Mouse (Mus musculus): ENCODE measurements around the gene Epn1.
"Not testable (repeated sequence)": the region's sequence is repeated elsewhere in the genome, so short reads cannot be mapped to it uniquely, and the experiment has no call there.

Epn1 gene

GRCm38 (mm10) chr7:5057804-5058203, 22.2 kb upstream of the Epn1 start:
- DNase-seq (ENCODE audit: extremely low read depth, insufficient read length, low spot score) = no peak

- DNase-seq (ENCODE audit: extremely low read depth, insufficient read length, low spot score) = no peak
Measured at GRCm38 (mm10) chr7:5058631-5059030, 21.4 kb upstream of the Epn1 start.

GRCm38 (mm10) chr7:5059421-5059820, 20.6 kb upstream of the Epn1 start:
- DNase-seq (ENCODE audit: extremely low read depth, insufficient read length, low spot score) = no peak

- peak; percentile 83 for DNase-seq (ENCODE audit: extremely low read depth, insufficient read length, low spot score)
Measured at GRCm38 (mm10) chr7:5060239-5060731, 19.8 kb upstream of the Epn1 start.

- DNase-seq (ENCODE audit: extremely low read depth, insufficient read length, low spot score) = peak; percentile 94
Measured at GRCm38 (mm10) chr7:5060944-5061773, 18.9 kb upstream of the Epn1 start.

GRCm38 (mm10) chr7:5061774-5062359, 18.2 kb upstream of the Epn1 start, which contains the start of gene U2af2:
Gene U2af2 (plus strand): TSS chr7:5062143.
- DNase-seq (ENCODE audit: extremely low read depth, insufficient read length, low spot score) = peak; percentile 92

- peak; percentile 90 for DNase-seq (ENCODE audit: extremely low read depth, insufficient read length, low spot score)
Measured at GRCm38 (mm10) chr7:5062360-5063001, 17.6 kb upstream of the Epn1 start.

- DNase-seq (ENCODE audit: extremely low read depth, insufficient read length, low spot score) = no peak
Measured at GRCm38 (mm10) chr7:5064886-5065285, 15.1 kb upstream of the Epn1 start.

GRCm38 (mm10) chr7:5073586-5073985, 6.4 kb upstream of the Epn1 start:
- no peak for DNase-seq (ENCODE audit: extremely low read depth, insufficient read length, low spot score)

GRCm38 (mm10) chr7:5074984-5075383, 5.1 kb upstream of the Epn1 start:
- DNase-seq (ENCODE audit: extremely low read depth, insufficient read length, low spot score) = no peak

GRCm38 (mm10) chr7:5076931-5077330, 3.1 kb upstream of the Epn1 start:
- DNase-seq (ENCODE audit: extremely low read depth, insufficient read length, low spot score) = no peak

GRCm38 (mm10) chr7:5079365-5080009, 548 bp upstream of the Epn1 start:
- not testable (repeated sequence) for DNase-seq (ENCODE audit: extremely low read depth, insufficient read length, low spot score)

- no peak for DNase-seq (ENCODE audit: extremely low read depth, insufficient read length, low spot score)
Measured at GRCm38 (mm10) chr7:5080815-5081214, 780 bp downstream of the Epn1 start.

- no peak for DNase-seq (ENCODE audit: extremely low read depth, insufficient read length, low spot score)
Measured at GRCm38 (mm10) chr7:5081241-5081640, 1.2 kb downstream of the Epn1 start.

- DNase-seq (ENCODE audit: extremely low read depth, insufficient read length, low spot score) = no peak
Measured at GRCm38 (mm10) chr7:5081939-5082338, 1.9 kb downstream of the Epn1 start.

GRCm38 (mm10) chr7:5083325-5084105, 3.5 kb downstream of the Epn1 start:
- no peak for DNase-seq (ENCODE audit: extremely low read depth, insufficient read length, low spot score)

GRCm38 (mm10) chr7:5085512-5085911, 5.5 kb downstream of the Epn1 start:
- no peak for DNase-seq (ENCODE audit: extremely low read depth, insufficient read length, low spot score)

- no peak for DNase-seq (ENCODE audit: extremely low read depth, insufficient read length, low spot score)
Measured at GRCm38 (mm10) chr7:5086921-5087440, 6.9 kb downstream of the Epn1 start.

- DNase-seq (ENCODE audit: extremely low read depth, insufficient read length, low spot score) = no peak
Measured at GRCm38 (mm10) chr7:5087886-5088285, 7.9 kb downstream of the Epn1 start.

GRCm38 (mm10) chr7:5089853-5090252, 9.8 kb downstream of the Epn1 start:
- no peak for DNase-seq (ENCODE audit: extremely low read depth, insufficient read length, low spot score)
